Mouse (Mus musculus): Measurements from ENCODE around the gene Ptpre.

DNA sequence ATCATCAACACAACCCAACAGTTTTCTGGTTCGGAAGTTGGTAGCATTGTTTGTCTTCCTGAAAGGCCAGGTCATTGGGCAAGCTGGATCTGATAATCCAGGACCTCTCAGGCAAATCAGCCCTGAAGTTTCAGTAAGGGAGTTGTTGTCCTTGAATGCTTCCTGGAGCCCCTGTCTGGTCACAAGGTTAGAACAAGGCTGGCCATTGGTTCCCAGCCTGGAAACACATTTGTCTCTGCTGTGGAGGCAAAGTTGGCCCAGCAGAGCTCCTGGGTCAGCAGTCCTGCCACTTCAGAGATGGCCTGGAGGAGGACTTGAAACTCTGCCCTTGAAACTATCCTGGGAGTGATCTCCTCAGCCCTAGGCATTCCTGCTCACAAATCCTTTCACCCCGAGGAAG lies 2.1 kb downstream of the Ptpre start:
- TF ChIP-seq CTCF (conservative IDR thresholded peaks at IDR 0.05; ENCODE audit: low read length) (no peak), POU5F1 (IDR thresholded peaks at IDR 0.05; ENCODE audit: borderline replicate concordance, low read length) (no peak)

Data from E14TG2a.4 (cell line).